Mouse (Mus musculus) spleen, adult 2 months (tissue): ENCODE data around the gene 1700069L16Rik.

ENCODE experiments used
- CTCF ChIP-seq: fragments of 200-500 bp; IDR thresholded peaks from 2 replicates; pipeline ENCODE4 v1.5.1; 2011; ENCODE audit warnings: mild to moderate bottlenecking, inconsistent platforms; ENCODE audit not compliant: insufficient read depth, insufficient read length, insufficient replicate concordance; ENCODE audit errors: extremely low read depth
- POLR2A ChIP-seq: fragments of 200-500 bp; IDR thresholded peaks from 2 replicates; pipeline ENCODE4 v1.6.1; 2011; ENCODE audit warnings: low read depth, low read length, inconsistent platforms

DNA sequence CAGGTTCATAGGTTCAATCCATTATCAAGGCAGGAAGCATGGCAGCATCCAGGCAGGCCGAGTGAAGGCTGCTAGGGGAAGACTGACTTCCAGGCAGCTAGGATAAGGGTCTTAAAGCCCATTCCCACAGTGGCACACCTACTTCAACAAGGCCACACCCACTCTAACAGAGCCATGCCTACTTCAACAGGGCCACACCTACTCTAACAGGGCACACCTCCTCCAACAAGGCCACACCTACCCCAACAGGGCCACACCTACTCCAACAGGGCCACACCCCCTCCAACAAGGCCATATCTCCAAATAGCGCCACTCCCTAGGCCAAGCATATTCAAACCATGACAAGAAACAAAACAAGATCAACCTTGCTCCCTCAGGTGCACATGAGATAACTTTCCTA is 11.7 kb downstream of the 1700069L16Rik start:
- TF ChIP-seq CTCF (no peak), POLR2A (no peak)
